Mouse (Mus musculus): ENCODE results near the gene Lmo3.

GRCm38 (mm10) chr6:138597016-138597415 lies 15.2 kb upstream of the Lmo3 start:
- TF ChIP-seq CTCF (IDR thresholded peaks at IDR 0.05; ENCODE audit: insufficient read depth, low read length) (no peak), POLR2A (IDR thresholded peaks at IDR 0.05; ENCODE audit: borderline replicate concordance, extremely low read depth, low read depth, low read length) (no peak)
